Mouse (Mus musculus) kidney, adult 18-20 months (tissue): ENCODE data around the gene Wfdc16.

Source experiments
- DNase-seq: peaks from one replicate; pipeline ENCODE4 v3.0.0; 2021

Gene Wfdc16

DNA sequence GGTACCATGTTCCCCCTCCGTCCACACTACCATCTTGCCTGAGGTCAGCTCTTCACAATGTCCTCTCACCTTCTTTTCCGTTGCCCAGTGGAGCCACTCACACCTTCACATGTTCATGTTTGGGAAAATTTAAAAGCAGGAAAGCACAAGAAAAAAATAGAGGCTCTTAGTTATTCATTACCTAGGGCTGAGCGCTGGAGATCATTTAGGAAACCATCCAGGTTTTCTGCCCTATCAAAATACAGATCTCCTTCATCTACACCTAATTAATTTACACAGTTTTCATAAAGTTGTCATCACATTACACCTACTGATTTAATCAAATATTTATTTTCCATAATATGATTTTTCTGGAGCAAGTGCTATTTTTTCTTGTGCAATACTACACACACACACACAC is at the start of gene Wfdc16:
Gene Wfdc16, minus strand, starts transcription at position 101 of the 400 bp plus-strand sequence.
- no peak for DNase-seq

DNA sequence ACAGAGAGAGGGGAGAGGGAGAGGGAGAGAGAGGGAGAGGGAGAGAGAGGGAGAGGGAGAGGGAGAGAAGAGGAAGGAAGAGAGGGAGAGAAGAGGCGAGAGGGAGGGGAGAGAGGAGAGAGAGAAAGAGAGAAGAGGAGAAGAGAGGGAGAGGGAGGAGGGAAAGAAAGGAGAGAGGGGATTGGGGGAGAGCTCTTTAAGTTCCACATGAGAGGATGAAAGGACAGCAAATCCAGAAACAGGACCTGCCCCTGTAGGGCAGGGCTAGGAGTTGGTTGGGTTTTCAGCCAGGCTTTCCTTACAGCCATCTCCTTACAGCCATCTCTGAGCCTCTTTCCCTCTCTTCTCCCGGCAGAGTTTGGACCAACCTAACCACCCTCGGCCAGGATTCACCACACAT is 46.2 kb upstream of the Wfdc16 start, which contains the start of gene Wfdc13:
Gene Wfdc13, plus strand, starts transcription at position 301 of the 400 bp plus-strand sequence.
- DNase-seq: no peak

DNA sequence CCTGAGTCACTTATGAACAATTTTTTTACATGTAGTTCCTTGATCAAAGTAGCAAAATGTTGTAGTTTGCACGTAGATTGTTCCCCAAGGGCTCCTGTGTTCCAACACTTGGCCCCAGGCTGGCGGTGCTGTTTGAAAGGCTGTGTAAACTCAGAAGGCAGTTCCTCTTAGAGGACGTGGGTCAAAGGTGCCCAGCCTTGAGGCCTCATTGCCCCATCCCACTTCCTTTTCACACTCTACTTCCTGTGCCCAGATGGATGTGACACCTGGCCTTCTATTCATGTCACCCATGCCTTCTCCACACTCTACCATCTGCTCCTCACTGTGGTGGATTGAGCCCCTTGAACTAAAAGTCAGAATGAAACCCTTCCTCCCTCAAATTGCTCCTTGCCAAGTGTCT is 41.3 kb upstream of the Wfdc16 start:
- no peak for DNase-seq

DNA sequence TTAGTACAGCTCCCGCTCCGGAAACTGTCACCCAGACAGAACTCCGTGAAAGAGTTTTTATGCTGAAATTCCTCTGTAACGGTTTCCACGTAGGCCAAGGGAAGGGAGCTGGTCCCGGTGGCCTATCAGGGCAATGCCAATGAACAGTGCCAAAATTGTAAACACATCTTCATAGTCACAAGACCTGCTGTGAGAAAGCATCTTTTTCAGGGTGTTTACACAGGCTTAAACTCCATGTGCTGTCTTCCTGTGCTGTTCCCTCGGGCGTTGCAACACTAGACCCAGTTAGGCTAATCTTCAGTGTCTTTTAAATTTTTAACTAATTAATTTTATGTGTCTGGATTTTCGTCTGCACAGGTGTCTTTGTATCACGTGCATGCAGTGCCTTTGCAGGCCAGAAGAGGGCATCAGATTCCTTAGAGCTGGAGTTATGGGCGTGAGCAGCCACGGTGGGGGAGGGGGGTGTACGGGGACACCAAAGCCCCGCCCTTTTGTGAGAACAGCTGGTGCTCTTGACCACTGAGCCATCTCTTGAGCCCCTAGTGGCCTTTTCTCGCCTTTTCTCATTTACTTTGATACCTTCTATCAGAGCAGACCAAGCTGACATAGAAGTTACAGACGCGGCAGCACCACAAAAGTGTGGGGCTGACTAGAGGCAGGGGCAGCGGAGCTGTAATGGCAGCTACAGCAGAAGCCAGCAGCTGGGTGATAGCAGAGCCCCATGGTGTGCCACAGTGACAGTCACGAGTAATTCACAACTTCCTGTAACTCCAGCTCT is 40.4 kb upstream of the Wfdc16 start:
- peak; percentile 79 for DNase-seq

DNA sequence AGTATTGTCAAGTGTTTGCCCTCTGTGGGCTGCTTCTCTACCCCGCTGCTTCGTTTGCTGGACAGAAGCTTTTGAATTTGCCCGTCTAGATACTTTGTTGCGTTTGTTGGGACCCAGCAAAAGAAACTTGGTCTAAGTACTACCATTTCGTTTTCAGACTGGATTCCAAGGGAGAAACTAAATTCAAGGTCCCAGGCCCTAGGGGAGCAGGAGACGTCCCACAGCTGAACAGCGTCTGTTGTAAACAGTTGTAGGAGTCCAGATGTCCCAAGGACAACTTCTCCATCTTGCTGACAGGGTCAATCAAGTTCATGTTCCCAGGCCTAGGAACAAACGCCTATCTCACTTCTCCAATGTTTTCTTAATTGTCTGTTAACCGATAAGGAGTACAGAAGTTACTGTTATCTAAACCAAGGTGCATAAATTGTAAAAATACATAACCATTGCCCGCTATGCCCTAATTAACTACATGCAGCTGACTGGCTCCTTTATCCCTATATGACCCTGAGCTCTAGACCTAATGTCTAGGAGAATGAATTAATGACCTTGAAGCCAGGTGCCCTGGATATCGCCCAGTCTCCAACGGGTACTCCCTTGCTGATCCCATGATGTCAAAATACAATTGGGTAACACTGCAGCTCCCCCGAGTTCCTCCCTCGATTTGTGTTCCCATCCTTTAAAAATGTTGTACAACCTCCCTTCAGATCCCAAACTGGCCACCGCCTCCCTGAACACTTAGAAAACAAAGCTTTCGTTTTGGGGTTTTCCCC is 38.5 kb upstream of the Wfdc16 start:
- DNase-seq: no peak

DNA sequence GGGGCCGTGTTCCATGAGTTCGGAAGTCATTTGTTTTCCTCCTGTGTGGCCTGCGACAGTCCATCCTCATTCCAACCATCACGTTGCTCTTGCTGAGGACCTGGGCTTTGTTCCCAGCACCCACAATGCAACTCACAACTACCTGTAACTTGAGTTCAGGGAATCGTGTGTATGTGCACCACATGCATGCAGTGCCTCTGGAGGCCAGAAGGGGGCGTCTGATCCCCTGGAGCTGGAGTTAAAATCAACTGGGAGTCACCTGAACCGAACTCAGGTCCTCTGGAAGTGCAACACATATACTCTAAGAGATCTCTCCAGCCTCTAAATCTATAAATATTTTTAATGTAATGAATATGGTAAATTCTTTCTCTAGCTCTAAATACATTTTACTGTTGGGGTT is 37.5 kb upstream of the Wfdc16 start:
- DNase-seq: no peak

DNA sequence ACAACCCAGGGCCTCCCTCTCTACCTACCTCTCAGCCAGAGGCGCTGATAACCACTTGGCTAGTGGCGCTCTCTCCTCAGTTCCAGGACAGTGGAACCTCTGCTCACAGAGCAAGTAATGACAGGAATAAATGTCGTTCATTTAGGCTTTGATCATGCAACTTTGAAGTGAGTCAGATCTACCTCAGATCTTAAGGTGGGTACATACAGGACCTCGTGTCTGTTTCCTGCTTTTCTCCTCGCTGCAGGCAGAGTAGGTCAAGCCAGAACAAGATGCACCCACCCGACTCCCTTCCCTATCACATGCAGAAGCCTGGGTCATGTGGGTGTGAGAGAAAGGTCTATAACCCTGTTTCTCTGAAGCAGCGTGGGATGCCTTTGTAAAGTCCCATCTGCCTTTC is 35.4 kb upstream of the Wfdc16 start, which contains the start of gene Wfdc11:
Gene Wfdc11, minus strand, starts transcription at position 101 of the 400 bp plus-strand sequence.
- DNase-seq: no peak

DNA sequence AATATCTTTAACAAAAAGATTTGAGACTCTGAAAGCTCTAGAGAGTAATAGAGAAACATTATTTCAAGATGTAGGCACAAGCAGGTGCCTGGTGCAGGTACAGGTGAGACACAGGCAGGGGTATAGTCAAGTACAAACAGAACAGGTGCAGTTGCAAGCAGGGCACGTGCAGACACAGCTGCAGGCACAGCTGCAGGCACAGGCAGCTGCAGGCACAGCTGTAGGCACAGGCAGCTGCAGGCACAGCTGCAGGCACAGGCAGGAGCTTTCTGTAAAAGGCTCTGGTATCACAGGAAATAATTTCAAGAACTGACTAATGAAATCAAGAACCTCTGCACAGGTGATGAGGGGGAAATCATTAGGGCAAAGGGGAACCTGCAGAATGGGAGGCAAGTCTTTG is 32.3 kb upstream of the Wfdc16 start:
- DNase-seq: no peak

DNA sequence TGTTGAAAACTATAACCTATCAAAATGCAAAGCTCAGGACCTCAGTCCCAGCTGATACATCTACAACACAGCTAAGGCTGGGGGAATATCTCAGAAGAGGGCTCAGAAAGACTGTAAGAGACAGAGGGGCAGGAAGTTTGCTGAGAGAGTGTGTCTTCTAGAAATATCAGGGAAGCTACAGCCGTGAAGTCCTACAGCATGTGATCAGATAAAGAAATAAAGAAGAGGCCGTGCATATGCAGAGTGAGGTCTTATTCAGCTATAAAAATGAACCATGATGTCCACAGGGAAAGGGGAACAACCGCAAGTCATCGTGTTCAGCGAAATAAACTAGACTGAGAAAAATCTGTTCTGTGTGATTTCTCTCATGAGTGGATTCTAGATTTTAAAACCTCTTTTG is 31.7 kb upstream of the Wfdc16 start:
- no peak for DNase-seq

DNA sequence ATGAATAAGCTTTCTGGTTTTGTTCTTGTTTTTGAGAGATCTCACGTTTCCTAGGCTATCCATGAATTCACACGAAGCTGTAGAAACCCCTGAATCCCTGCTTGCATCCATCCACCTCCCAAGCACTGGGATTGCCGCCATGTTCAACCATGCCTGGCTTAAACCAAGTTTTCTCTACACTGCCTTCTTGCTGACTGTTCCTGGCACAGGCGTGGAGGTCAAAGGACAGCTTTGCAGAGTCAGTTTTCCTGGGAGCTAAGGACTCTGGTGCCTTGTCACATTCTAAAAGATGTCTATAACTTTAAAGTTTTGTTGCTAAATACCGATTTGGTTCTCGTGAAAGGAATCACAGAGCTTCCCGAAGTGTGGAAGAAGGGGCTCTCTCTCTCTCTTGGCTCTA is 26.3 kb upstream of the Wfdc16 start:
- peak; percentile 28 for DNase-seq

DNA sequence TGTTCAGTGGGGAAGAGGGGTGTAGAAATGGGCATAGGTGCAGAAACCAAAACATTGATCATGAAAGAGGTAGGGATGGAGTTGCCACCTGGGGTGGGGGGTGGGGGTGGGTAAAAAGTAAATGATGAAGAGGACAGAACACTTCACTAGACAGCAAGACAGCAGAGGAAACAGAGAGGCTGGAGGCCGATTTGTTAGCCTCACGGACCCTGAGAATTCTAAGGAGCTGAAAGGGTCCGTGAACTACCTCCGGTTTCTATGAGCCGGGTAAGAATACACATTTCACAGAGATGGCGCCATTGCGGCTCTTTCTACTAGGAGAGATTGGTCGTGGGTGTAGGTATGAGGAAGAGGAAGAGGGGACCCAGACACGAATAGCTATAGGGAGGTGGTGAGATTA is 17.9 kb upstream of the Wfdc16 start, which contains the start of gene Wfdc9:
Gene Wfdc9, minus strand, starts transcription at position 101 of the 400 bp plus-strand sequence.
- DNase-seq: no peak

DNA sequence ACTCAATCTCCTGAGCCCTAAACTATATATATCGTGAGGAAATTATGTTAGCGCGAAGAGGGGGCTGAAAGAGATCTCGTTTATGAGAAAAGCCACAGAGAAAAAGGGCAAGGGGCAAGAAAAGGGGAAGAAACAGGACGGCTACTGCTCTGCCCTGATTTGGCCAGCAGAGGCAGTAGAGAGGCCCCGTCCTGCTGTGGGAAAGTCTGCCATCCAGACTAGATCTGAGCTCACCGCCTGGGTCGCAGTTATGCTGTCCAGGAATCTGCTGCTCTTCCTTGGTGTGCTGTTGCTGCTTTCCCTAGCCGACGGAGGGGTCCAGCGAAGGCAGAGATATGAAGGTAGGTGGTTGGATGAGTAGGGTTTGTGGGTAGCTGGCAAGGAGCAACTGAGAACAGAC is 17.3 kb upstream of the Wfdc16 start, which contains the start of gene Wfdc10:
Gene Wfdc10, plus strand, starts transcription at position 189 of the 400 bp plus-strand sequence.
- DNase-seq: peak; percentile 58

DNA sequence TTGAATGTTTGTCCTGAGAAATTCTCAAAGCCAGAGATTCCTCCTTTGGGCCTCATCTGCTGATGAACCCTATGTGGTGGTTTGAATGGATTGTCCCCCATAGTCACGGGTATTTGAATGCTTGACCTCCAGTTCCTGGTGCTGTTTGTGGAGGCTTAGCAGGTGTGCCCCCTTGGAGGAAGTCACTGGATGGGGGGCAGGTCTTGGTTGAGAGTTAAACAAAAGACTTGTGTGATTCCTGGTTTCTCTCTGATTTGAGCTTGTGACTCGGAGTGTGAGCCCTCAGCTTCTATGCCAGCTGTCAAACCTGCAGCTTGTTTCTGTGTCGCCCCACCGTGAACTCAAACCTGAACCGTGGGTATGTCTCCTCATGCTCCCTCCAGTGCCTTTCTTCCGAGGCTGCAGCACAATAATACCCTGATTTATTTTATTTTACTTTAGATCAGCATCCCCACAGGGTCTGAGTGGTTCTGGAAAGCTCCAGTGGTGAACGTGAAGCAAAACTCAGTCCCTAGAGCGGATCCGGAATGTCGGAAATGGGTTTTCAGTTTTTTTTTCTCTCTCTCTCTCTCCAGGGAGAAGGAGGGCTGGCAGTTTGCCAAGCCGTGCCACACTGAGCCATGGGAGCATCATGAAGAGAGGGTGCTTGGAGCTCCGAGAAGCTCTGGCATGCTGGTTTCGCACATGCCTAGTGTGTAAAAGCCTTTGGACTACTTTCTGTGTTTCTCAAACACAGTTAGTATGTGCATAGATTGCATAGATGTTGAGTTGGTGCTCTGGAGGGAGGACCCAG is 3.5 kb upstream of the Wfdc16 start:
- DNase-seq: no peak

DNA sequence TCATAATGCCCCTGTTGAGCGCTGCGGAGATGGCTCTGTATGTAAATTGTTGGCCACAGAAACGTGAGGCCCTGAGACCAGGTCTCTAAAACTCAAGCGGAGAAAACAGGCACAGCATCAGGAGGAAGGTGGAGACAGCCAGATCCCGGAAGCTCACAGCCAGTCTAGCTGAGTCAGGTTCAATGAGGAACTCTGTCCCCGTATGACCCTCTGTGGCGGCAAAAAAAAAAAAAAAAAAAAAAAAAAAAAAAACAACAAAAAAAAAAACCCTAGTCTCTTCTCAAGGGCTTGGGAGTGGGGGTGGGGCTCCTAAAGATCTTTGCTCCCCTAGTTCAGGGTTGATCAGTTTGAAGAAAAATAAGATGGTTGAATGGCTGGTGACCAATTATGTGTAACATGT is 2.5 kb upstream of the Wfdc16 start:
- peak; percentile 31 for DNase-seq

DNA sequence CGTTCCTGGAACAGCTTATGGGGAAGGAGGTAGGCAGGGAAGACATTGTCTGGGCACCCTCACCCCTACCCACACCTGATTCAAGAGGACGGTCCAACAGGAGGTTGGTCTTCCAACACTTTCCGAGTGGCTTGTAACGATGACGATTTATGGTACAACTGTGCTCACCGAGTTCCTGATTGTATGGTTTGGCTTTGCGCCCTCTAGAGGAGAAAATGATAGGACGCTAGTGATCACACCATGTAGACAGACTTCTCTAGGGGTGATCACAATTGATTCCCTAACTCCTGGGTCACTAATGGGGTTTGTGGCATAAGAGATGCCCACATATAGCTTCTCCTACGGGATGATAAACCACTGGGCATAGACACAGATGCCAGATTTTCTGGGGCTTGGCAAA is 3.3 kb downstream of the Wfdc16 start:
- no peak for DNase-seq

DNA sequence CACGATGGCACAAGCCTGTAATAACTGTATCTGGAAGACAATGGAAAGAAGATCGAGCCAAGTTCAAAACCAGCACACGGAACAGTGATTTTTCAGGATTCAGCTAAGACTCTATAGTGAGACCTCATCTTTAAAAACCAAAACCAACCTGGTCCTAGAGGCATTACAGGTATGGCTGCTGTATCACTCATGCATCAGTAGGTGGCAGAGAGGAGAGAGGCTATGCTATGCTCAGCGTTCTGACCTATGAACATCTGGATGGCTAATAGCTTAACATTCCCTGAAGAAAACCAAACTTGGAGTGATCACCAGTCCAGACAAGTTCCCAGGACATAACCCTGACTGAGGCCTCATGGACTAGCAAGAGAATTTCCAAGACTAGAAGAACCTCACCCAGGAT is 16.8 kb downstream of the Wfdc16 start:
- no peak for DNase-seq

DNA sequence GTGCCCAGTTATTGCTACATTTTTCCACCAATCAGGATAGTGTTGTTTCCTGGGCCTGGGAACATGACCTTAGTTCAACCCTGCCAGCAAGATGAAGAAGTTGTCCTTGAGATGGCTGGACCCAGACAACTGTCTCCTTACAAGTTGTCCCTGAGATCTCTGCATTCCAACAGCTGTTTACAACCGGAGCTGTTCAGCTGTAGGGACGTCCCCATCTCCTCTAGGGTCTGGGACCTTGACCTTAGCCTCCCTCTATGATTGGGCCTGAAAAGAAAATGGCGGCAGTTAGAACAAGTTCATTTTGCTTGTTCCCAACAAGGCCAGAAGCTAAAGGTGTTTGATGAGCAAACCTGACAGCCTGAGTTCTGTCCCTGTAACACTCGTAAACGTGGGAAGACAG is 19.5 kb downstream of the Wfdc16 start:
- DNase-seq: no peak

DNA sequence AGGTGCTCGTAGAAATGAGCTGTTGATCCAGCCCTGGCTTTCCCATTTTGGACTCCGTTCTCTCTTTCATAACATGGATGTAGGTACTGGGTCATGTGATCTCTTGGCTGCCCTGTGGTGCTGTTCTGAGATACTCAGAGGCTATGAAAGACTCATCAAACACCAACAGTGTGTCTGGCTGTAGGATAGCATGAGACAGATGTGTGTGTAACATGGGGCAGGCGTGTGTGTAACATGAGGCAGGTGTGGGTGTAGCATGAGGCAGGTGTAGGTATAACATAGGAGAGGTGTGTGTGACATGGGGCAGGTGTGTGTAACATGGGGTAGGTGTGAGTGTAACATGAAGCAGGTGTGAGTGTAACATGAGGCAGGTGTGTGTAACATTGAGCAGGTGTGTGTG is 23.2 kb downstream of the Wfdc16 start:
- DNase-seq: no peak

DNA sequence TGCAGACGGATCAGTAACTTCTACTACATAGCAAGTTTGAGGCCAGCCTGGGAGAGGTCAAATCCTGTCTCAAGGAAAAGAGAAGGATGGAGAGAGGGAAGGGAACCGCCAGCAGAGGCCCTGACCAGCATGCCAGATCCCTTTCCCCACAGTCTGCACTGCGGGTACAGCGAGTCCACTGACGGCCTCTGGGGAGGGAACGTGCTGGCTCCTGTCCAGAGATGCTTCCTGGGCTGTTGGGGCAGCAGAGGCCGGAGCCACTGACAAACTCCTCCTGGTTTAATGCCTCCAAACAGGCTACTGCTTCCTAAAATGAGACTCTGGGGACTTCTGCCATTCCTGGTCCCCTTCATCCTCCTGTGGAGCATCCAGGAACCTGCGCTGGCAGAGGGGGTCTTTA is 25.1 kb downstream of the Wfdc16 start, which contains the start of the genes Wfdc6b and Wfdc8:
Gene Wfdc6b, plus strand, starts transcription at position 52 of the 400 bp plus-strand sequence.
Gene Wfdc8, minus strand, starts transcription at position 156 of the 400 bp plus-strand sequence.
- peak; percentile 35 for DNase-seq

DNA sequence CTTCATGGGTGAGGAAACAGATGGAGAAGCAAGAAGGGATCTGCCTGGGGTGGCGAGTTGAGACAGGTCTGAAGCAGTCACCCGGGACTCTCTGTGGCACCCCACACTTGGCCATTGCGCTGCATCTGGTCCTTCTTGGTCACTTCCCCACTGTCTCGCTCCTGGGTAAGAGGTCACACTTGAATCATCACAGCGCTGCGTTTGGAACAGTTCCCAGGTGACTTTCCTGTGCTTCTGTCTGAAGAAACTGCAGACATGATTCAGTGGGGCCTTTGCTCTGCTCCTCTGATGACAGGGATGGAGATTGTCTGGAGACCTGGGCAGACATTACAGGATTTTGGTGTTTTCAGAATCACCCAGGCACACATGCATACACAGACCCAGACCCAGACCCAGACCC is 29.8 kb downstream of the Wfdc16 start:
- no peak for DNase-seq

DNA sequence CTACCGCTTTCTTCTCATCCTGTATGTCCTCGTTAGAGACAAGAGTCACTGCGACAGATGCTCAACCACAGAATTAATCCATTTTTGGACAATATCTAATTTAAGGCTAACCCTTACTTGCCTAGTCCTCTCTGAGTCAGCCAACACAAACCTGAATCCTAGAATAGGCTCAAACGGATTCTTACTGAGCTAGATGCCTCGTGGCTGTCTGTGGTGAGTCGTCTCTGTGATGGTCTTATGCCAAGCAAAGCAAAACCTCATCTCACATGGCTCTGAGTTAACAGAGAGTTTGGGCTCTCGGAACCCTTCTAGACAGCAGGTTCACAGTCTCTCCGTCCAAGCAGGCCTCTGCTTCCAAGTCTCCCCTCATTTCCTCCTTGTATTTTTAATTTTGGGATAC is 34.2 kb downstream of the Wfdc16 start:
- DNase-seq: no peak

DNA sequence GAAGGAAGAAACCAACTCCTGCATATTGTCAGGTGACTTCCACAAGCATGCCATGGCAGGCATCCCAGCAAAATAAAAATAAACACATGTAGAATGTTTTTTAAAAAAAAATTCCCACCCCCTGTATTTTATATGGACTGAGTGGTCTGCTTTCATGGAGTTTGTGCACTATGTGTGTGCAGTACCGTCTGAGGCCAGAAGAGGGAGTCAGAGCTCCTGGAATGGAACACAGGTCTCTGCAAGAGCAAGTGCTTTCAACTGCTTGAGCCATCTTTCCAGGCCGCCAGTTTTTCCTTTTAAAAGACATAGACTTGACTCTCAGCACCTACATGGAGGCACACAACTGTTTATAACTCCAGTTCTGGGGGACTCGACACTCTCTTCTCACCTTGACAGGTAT is 35.1 kb downstream of the Wfdc16 start:
- no peak for DNase-seq

DNA sequence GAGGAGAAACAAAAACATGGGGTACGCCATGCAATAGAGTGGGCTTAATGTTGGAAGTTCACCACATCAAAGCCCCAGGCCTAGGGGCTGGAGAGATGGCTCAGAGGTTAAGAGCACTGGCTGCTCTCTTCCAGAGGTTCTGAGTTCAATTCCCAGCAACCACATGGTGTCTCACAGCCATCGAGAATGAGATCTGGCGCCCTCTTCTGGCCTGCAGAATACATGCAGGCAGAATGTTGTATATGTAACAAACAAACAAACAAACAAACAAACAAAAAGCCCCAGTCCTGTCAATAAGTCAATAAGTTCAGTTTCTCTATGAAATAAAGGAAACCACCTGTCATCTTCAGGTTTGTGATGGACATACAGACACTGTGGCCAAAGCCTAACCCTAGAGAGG is 38.4 kb downstream of the Wfdc16 start:
- DNase-seq: no peak
